Mouse (Mus musculus): ENCODE results near the gene Akap1.

The Akap1 gene

GRCm38 (mm10) chr11:88878011-88878410 lies 13.6 kb upstream of the Akap1 start:
- no peak for DNase-seq (ENCODE audit: low spot score in 2 of 2)

GRCm38 (mm10) chr11:88873667-88874030 lies 9.3 kb upstream of the Akap1 start:
- peak in 1 of 2 experiments; percentile 20 for DNase-seq (ENCODE audit: low spot score in 2 of 2)

- no peak for DNase-seq (ENCODE audit: low spot score in 2 of 2)
Observed at GRCm38 (mm10) chr11:88873027-88873666, 8.8 kb upstream of the Akap1 start.

- no peak for DNase-seq (ENCODE audit: low spot score in 2 of 2)
Observed at GRCm38 (mm10) chr11:88869443-88869842, 5.1 kb upstream of the Akap1 start.

GRCm38 (mm10) chr11:88863904-88864457 lies 405 bp downstream of the Akap1 start:
- DNase-seq (ENCODE audit: low spot score in 2 of 2), result peak in 1 of 2 experiments; percentile 32

- no peak for DNase-seq (ENCODE audit: low spot score in 2 of 2)
Observed at GRCm38 (mm10) chr11:88863071-88863903, 1.1 kb downstream of the Akap1 start.

- DNase-seq (ENCODE audit: low spot score in 2 of 2), result no peak
Observed at GRCm38 (mm10) chr11:88862355-88862754, 2.0 kb downstream of the Akap1 start.

GRCm38 (mm10) chr11:88861060-88861459 lies 3.3 kb downstream of the Akap1 start:
- no peak for DNase-seq (ENCODE audit: low spot score in 2 of 2)

GRCm38 (mm10) chr11:88860641-88861040 lies 3.7 kb downstream of the Akap1 start:
- no peak for DNase-seq (ENCODE audit: low spot score in 2 of 2)

- no peak for DNase-seq (ENCODE audit: low spot score in 2 of 2)
Observed at GRCm38 (mm10) chr11:88857311-88858005, 6.9 kb downstream of the Akap1 start.

- no peak for DNase-seq (ENCODE audit: low spot score in 2 of 2)
Observed at GRCm38 (mm10) chr11:88856383-88856782, 8.0 kb downstream of the Akap1 start.

- no peak for DNase-seq (ENCODE audit: low spot score in 2 of 2)
Observed at GRCm38 (mm10) chr11:88855795-88856194, 8.6 kb downstream of the Akap1 start.

- DNase-seq (ENCODE audit: low spot score in 2 of 2), result no peak
Observed at GRCm38 (mm10) chr11:88853588-88853987, 10.8 kb downstream of the Akap1 start.

GRCm38 (mm10) chr11:88852806-88853205 lies 11.6 kb downstream of the Akap1 start:
- DNase-seq (ENCODE audit: low spot score in 2 of 2), result no peak

- no peak for DNase-seq (ENCODE audit: low spot score in 2 of 2)
Observed at GRCm38 (mm10) chr11:88851049-88851825, 13.1 kb downstream of the Akap1 start.

GRCm38 (mm10) chr11:88849732-88850131 lies 14.7 kb downstream of the Akap1 start:
- no peak for DNase-seq (ENCODE audit: low spot score in 2 of 2)

GRCm38 (mm10) chr11:88849284-88849683 lies 15.1 kb downstream of the Akap1 start:
- DNase-seq (ENCODE audit: low spot score in 2 of 2), result peak; percentile 53 to 59

GRCm38 (mm10) chr11:88848590-88848989 lies 15.8 kb downstream of the Akap1 start:
- DNase-seq (ENCODE audit: low spot score in 2 of 2), result no peak

GRCm38 (mm10) chr11:88847281-88848006 lies 16.9 kb downstream of the Akap1 start:
- DNase-seq (ENCODE audit: low spot score in 2 of 2), result no peak

- DNase-seq (ENCODE audit: low spot score in 2 of 2), result no peak
Observed at GRCm38 (mm10) chr11:88844384-88844783, 20.0 kb downstream of the Akap1 start.

GRCm38 (mm10) chr11:88843305-88843704 lies 21.1 kb downstream of the Akap1 start:
- no peak for DNase-seq (ENCODE audit: low spot score in 2 of 2)

Measured in right cerebral cortex, postnatal 36 days (tissue).